In the genomic region with DNA sequence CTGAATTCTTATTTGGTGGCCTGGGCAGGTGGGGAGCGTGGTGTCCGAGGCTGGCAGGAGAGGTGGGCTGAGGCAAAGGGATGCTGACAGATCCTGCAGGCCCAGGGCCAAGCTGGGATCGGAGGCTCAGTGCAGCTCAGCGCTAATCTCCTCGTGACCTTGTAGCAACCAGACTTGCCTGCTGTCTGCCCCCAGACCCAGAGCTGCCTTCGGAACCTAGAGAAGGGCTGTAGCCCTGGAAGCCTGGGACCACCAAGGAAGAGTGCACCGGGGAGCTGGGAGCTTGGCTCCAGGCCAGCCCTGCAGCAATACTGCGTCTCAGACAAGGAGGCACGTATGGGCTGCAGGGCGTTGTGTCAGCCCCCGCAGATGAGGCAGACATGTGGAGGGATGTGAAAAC, we compare ENCODE assay signal across 18 mouse cellular contexts. TPM values are rescaled to one million over a fixed set of nuclear protein-coding genes. Genes with fewer than 3 reads are reported as not detected.
A peak's percentile ranks its signal among the peaks of the same experiment; 100 is the strongest.
DNase-seq lines count a peak whose midpoint lies in the region; ATAC-seq and TF ChIP-seq lines count a peak whose summit lies in the region.
"Had no signal": no experiment of that assay in that cellular context is flagged by ENCODE, and none has a peak within 500 bp of the region (broad histone marks: within the 10 kb centered on the region; RNA-seq: fewer than 3 reads in every experiment).

No protein-coding gene starts in this region.

- TF ChIP-seq EP300 in liver, postnatal 0 days (IDR thresholded peaks at IDR 0.05; ENCODE audit: low read depth): no peak

- no peaks in the 10 kb centered on the region for H3K9me3 ChIP-seq in neural tube, embryonic 12.5 days
- H3K9me3 ChIP-seq in hindbrain, postnatal 0 days (ENCODE audit: low read length): no peaks in the 10 kb centered on the region
- no peaks in the 10 kb centered on the region for H3K9me3 ChIP-seq in liver, postnatal 0 days (ENCODE audit: low read length)
- no peaks in the 10 kb centered on the region for H3K9me3 ChIP-seq in embryonic facial prominence, embryonic 10.5 days
- H3K9me3 ChIP-seq: embryonic facial prominence, embryonic 12.5 days; limb, embryonic 15.5 days had no signal

- H3K4me2 ChIP-seq in neural tube, embryonic 12.5 days (replicated peaks): peak overlapping the region; percentile 72
- peak overlapping the region; percentile 71 for H3K4me2 ChIP-seq in hindbrain, postnatal 0 days (ENCODE audit: low read depth, low read length)
- H3K4me2 ChIP-seq in liver, postnatal 0 days (ENCODE audit: low read depth, low read length): no peak overlapping the region
- H3K4me2 ChIP-seq: embryonic facial prominence, embryonic 12.5 days; limb, embryonic 15.5 days had no signal

- ATAC-seq in neural tube, embryonic 12.5 days (ENCODE audit: low FRiP score, low read depth): no peak
- no peak for ATAC-seq in hindbrain, postnatal 0 days
- ATAC-seq in liver, postnatal 0 days: no peak
- ATAC-seq: intestine, postnatal 0 days had no signal

- TF ChIP-seq CTCF in hindbrain, postnatal 0 days (IDR thresholded peaks at IDR 0.05; ENCODE audit: low read depth): no peak
- TF ChIP-seq CTCF in liver, postnatal 0 days (IDR thresholded peaks at IDR 0.05; ENCODE audit: low read depth): no peak

- WGBS in neural tube, embryonic 12.5 days: 56% methylated on average over 11 of the region's 11 CpGs
- whole genome bisulfite sequencing in hindbrain, postnatal 0 days: 17% methylated on average over 11 of the region's 11 CpGs
- 60% methylated on average over 11 of the region's 11 CpGs for WGBS in liver, postnatal 0 days (ENCODE audit: insufficient replicate concordance)
- WGBS in embryonic facial prominence, embryonic 10.5 days: 59% methylated on average over 11 of the region's 11 CpGs

- H3K9ac ChIP-seq in neural tube, embryonic 12.5 days: peak overlapping the region; percentile 26; the same call in 1 of the 2 replicates
- peak overlapping the region; percentile 86 for H3K9ac ChIP-seq in hindbrain, postnatal 0 days (replicated peaks; ENCODE audit: low read length)
- H3K9ac ChIP-seq in liver, postnatal 0 days (replicated peaks): no peak overlapping the region
- H3K9ac ChIP-seq: embryonic facial prominence, embryonic 12.5 days; limb, embryonic 15.5 days had no signal

- peak; percentile 43 for DNase-seq in cerebellum, adult 8-10 months
- DNase-seq in cerebellum, adult 9-11 months: no peak
- no peak for DNase-seq in neural tube, embryonic 10.5 days (ENCODE audit: extremely low spot score, low spot score)
- peak; percentile 33 for DNase-seq in hindbrain, postnatal 0 days (ENCODE audit: low spot score)
- DNase-seq in retina, embryonic 14.5 days (ENCODE audit: low spot score): peak; percentile 40
- no peak for DNase-seq in liver, postnatal 0 days
- DNase-seq in embryonic facial prominence, embryonic 10.5 days (ENCODE audit: low spot score): no peak
- DNase-seq: B cell, adult 2 months had no signal

- H3K36me3 ChIP-seq in neural tube, embryonic 12.5 days: peaks cover 18% of the 10 kb centered on the region
- peaks cover 9% of the 10 kb centered on the region; the same call in 1 of the 2 replicates for H3K36me3 ChIP-seq in hindbrain, postnatal 0 days (ENCODE audit: insufficient read depth, low read length)
- no peaks in the 10 kb centered on the region for H3K36me3 ChIP-seq in liver, postnatal 0 days (replicated peaks; ENCODE audit: insufficient read depth, low read length)
- H3K36me3 ChIP-seq in embryonic facial prominence, embryonic 10.5 days (replicated peaks): no peaks in the 10 kb centered on the region
- H3K36me3 ChIP-seq: embryonic facial prominence, embryonic 12.5 days; limb, embryonic 15.5 days had no signal

- no peak overlapping the region; the same call in 1 of the 2 replicates for H3K4me3 ChIP-seq in neural tube, embryonic 12.5 days
- H3K4me3 ChIP-seq in hindbrain, postnatal 0 days (ENCODE audit: low read length): peak overlapping the region; percentile 78
- H3K4me3 ChIP-seq in liver, postnatal 0 days (ENCODE audit: low read depth, low read length): no peak overlapping the region
- H3K4me3 ChIP-seq in embryonic facial prominence, embryonic 10.5 days: no peak overlapping the region
- H3K4me3 ChIP-seq: embryonic facial prominence, embryonic 12.5 days; limb, embryonic 15.5 days had no signal

- no peak overlapping the region for H3K27ac ChIP-seq in neural tube, embryonic 12.5 days
- H3K27ac ChIP-seq in hindbrain, postnatal 0 days: peak overlapping the region; percentile 98
- H3K27ac ChIP-seq in liver, postnatal 0 days (ENCODE audit: low read depth): no peak overlapping the region
- H3K27ac ChIP-seq in embryonic facial prominence, embryonic 10.5 days (replicated peaks): no peak overlapping the region
- H3K27ac ChIP-seq: embryonic facial prominence, embryonic 12.5 days; limb, embryonic 15.5 days had no signal

- H3K27me3 ChIP-seq in neural tube, embryonic 12.5 days (replicated peaks): peaks cover 27% of the 10 kb centered on the region
- no peaks in the 10 kb centered on the region for H3K27me3 ChIP-seq in hindbrain, postnatal 0 days (ENCODE audit: insufficient read depth, low read length)
- peaks cover 32% of the 10 kb centered on the region for H3K27me3 ChIP-seq in liver, postnatal 0 days (ENCODE audit: insufficient read depth, low read length)
- H3K27me3 ChIP-seq in embryonic facial prominence, embryonic 10.5 days (replicated peaks; ENCODE audit: low read depth, poor library complexity, severe bottlenecking): peaks cover 65% of the 10 kb centered on the region

- peaks cover 42% of the 10 kb centered on the region for H3K4me1 ChIP-seq in neural tube, embryonic 12.5 days
- H3K4me1 ChIP-seq in hindbrain, postnatal 0 days (ENCODE audit: insufficient read depth, low read length): peaks cover 25% of the 10 kb centered on the region
- H3K4me1 ChIP-seq in liver, postnatal 0 days (ENCODE audit: insufficient read depth): no peaks in the 10 kb centered on the region
- H3K4me1 ChIP-seq in embryonic facial prominence, embryonic 10.5 days: peaks cover 20% of the 10 kb centered on the region

RNA-seq across cellular contexts. Expression of a gene that starts 2.5 kb away (rescaled TPM):
- 110 and 118 TPM in 2 replicates for polyA plus RNA-seq in neural tube, embryonic 12.5 days (2016; fragmentation: Nextera tagmentation; extraction: Ambion mirVana)
- total RNA-seq in hindbrain, postnatal 0 days (2014; rRNA removed): 572 and 588 TPM in 2 replicates
- 649 and 730 TPM in 2 replicates for polyA plus RNA-seq in hindbrain, postnatal 0 days (2015; fragmentation: Nextera tagmentation; extraction: Ambion mirVana)
- 0.85 and 1.2 TPM in 2 replicates for polyA plus RNA-seq in liver, postnatal 0 days (2015; fragmentation: Nextera tagmentation; extraction: Ambion mirVana)
- polyA plus RNA-seq in embryonic facial prominence, embryonic 10.5 days (2016; fragmentation: Nextera tagmentation; extraction: Ambion mirVana): 4.4 and 5.4 TPM in 2 replicates

RNA-seq across cellular contexts. Expression of a gene that starts 30.7 kb away (rescaled TPM):
- 151 and 154 TPM in 2 replicates for polyA plus RNA-seq in neural tube, embryonic 12.5 days (2016; fragmentation: Nextera tagmentation; extraction: Ambion mirVana)
- total RNA-seq in hindbrain, postnatal 0 days (2014; rRNA removed): 705 and 708 TPM in 2 replicates
- polyA plus RNA-seq in hindbrain, postnatal 0 days (2015; fragmentation: Nextera tagmentation; extraction: Ambion mirVana): 497 and 530 TPM in 2 replicates
- polyA plus RNA-seq in liver, postnatal 0 days (2015; fragmentation: Nextera tagmentation; extraction: Ambion mirVana): 88.2 and 92.7 TPM in 2 replicates
- 69.5 and 76.1 TPM in 2 replicates for polyA plus RNA-seq in embryonic facial prominence, embryonic 10.5 days (2016; fragmentation: Nextera tagmentation; extraction: Ambion mirVana)

RNA-seq across cellular contexts. Expression of a gene that starts 59.0 kb away (rescaled TPM):
- polyA plus RNA-seq in neural tube, embryonic 12.5 days (2016; fragmentation: Nextera tagmentation; extraction: Ambion mirVana): 0.75 and 0.84 TPM in 2 replicates
- 0.90 and 6.6 TPM in 2 replicates for total RNA-seq in hindbrain, postnatal 0 days (2014; rRNA removed)
- polyA plus RNA-seq in hindbrain, postnatal 0 days (2015; fragmentation: Nextera tagmentation; extraction: Ambion mirVana): 2.4 TPM in 2 replicates
- polyA plus RNA-seq in liver, postnatal 0 days (2015; fragmentation: Nextera tagmentation; extraction: Ambion mirVana): not detected in 2 replicates
- 0.17 TPM in 1 of 2 replicates, not detected in the other for polyA plus RNA-seq in embryonic facial prominence, embryonic 10.5 days (2016; fragmentation: Nextera tagmentation; extraction: Ambion mirVana)
- total RNA-seq: granulocyte monocyte progenitor cell, adult 5-6 weeks had no signal
- polyA plus RNA-seq: embryonic facial prominence, embryonic 12.5 days; frontal cortex, adult 2 months; heart, embryonic 16.5 days; intestine, postnatal 0 days; large intestine, adult 2 months; limb, embryonic 15.5 days; stomach, embryonic 16.5 days; urinary bladder, adult 2 months had no signal

Comparison
In these comparisons a context has a peak if more than half of its experiments do, and no peak if none do; other contexts are left out.
1. DNase-seq: peak in cerebellum, adult 8-10 months (single experiment), hindbrain, postnatal 0 days (single experiment) and retina, embryonic 14.5 days (single experiment); none in cerebellum, adult 9-11 months (single experiment), neural tube, embryonic 10.5 days (single experiment), liver, postnatal 0 days (single experiment) and embryonic facial prominence, embryonic 10.5 days (single experiment).
2. RNA of a gene that starts 2.5 kb away (polyA plus RNA-seq): 649 to 730 TPM in hindbrain, postnatal 0 days and 110 to 118 TPM in neural tube, embryonic 12.5 days; 4.4 to 5.4 TPM in embryonic facial prominence, embryonic 10.5 days and 0.85 to 1.2 TPM in liver, postnatal 0 days; every median in the first group is over 10 times any median in the second.